Mouse (Mus musculus) stomach, postnatal 0 days (tissue): ENCODE measurements around the gene Gm42372.

ENCODE experiments used
- CTCF ChIP-seq: IDR thresholded peaks from 2 replicates; pipeline ENCODE4 v1.5.1; 2016; ENCODE audit warnings: antibody characterized with exemption, low read depth, mild to moderate bottlenecking, moderate library complexity
- EP300 ChIP-seq: optimal IDR thresholded peaks from 2 replicates; pipeline ENCODE3; 2016; ENCODE audit warnings: antibody characterized with exemption

DNA sequence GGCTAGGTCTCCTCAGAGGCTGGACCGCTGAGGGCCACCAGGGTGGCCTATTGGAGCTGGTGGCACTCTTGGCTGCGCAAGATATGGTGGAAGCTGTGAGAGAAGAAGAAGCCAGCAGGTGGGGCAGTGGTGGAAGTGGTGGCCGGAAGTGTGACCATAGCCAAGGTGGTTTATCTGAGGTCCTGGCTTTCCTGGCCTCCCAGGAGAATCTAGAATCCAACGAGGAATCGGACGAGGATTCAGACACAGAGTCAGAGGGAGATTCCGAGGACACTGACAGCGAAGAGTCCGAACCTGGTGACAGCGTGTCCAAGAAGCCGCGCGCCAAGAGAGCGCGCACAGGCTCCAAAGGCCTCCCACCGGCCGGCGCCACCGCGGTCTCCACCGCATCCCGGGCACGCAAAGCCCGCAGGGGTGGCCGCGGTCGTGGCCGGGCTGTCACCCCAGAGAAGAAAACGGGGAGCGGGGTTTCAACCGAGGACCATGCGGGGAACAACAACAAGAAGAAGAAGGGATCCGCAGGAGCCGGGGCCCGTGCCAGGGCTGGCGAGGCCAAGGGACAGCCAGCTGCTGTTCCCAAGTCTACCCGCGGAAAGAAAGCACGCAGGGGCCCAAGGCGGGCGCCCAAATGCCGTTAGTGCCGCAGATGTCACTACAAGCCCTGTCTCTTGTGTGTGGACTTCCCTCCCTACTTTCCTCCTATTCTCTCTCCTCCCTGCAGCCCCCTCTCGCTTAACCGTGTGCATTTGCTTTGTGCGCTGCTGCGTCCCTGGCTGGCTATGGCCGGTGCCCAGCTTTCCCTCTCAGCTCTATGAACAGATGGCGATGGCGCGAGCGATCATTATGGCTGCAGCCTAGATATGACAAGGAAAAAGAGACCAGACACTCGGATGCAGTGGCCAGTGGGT is 36.2 kb upstream of the Gm42372 start:
- TF ChIP-seq CTCF (peak; percentile 31), EP300 (no peak)
